Mouse (Mus musculus): ENCODE results near the gene Cd207.

- TF ChIP-seq GATA1 (IDR thresholded peaks at IDR 0.05; ENCODE audit: low read length): no peak
- TF ChIP-seq TAL1 (IDR thresholded peaks at IDR 0.05; ENCODE audit: low read length): no peak
Observed at GRCm38 (mm10) chr6:83656087-83656486, 21.6 kb downstream of the Cd207 start, which contains the start of gene Clec4f.

All from erythroblast, embryonic 14.5 days (primary cell).